Mouse (Mus musculus): Measurements from ENCODE around the gene Snx29. TPM values are rescaled to one million over a fixed set of nuclear protein-coding genes. Genes with fewer than 3 reads are reported as not detected.

Snx29 gene
- polyA plus RNA-seq, 1 experiment from 2014 or later, result 12.5 TPM

DNA sequence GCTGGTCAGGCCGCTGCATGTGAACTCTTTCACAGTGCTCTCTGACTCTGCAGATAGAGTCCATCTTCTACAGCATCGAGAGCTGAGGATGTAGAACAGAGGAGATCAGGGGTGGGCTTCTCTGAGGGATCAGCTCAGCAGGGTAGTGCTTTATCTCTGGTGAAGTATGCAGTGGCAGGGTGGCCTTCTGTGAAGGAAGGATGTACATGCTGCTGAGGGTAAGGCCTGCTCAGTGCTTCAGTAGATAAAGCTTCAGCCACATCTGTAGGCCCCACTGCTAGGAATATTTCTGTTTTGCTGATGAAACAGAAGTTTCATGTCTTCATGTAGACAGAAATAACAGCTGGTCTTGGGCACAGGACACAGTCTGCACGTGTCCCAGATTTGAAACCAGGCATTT is 300.3 kb downstream of the Snx29 start:
- Histone ChIP-seq H3K4me3 (no peak overlapping the region), H3K36me3 (no peaks in the 10 kb centered on the region), H3K9me3 (replicated peaks) (no peaks in the 10 kb centered on the region), H3K27me3 (ENCODE audit: low read depth, poor library complexity, severe bottlenecking) (no peaks in the 10 kb centered on the region), H3K4me1 (no peaks in the 10 kb centered on the region), H3K27ac (no peak overlapping the region)
- WGBS, result 91% methylated on average over 3 of the region's 3 CpGs
- no peak for DNase-seq (ENCODE audit: low spot score)

DNA sequence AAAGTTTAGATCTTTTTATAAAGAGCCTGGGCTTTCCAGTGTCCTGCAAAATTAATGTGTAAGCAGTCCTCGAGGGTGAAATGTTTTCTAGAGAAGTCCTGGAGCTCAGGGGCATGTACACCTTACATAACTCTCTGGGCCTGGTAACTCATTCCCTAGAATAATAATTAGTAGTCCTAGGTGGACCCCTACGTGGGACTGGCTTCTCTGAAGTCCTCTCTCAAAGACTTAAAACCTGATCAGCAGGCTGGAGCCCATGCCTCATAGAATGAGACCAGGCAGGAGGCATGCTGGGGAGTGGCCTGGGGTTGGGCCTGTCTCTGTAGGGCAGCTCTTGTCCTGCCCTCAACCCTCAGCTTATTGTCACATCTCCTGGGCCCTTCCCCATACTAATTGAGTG is 301.4 kb downstream of the Snx29 start:
- H3K27me3 ChIP-seq (ENCODE audit: low read depth, poor library complexity, severe bottlenecking), result no peaks in the 10 kb centered on the region
- no peaks in the 10 kb centered on the region for H3K36me3 ChIP-seq
- WGBS, result 79% methylated on average over 2 of the region's 2 CpGs
- no peaks in the 10 kb centered on the region for H3K9me3 ChIP-seq (replicated peaks)
- no peak overlapping the region for H3K4me3 ChIP-seq
- H3K4me1 ChIP-seq, result no peaks in the 10 kb centered on the region
- no peak overlapping the region for H3K27ac ChIP-seq
- DNase-seq (ENCODE audit: low spot score), result no peak

DNA sequence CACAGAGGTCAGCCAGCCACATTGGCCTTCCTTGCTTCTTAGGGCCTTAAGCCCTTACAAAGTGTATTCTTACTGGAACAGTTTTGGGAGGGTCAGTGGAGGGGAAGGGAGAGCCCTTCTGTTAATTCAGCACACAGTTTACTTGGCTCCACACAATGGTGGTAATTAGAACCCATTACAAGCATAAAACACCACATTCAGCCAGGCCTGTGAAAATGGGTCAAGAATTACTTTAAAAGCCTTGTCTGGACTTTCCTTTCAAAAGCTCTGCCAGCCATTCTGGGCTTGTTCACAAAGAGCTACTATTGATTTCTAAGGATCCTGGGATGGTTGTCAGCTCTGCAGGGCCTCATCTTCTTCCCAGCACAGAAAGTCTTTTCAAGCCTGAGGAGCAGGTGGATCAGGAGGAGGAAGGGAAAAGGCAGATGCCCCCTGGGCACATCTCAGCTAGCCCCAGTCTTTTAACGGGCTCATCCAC is 303.3 kb downstream of the Snx29 start:
- WGBS, result 89% methylated on average over 1 of the region's 1 CpGs
- Histone ChIP-seq H3K36me3 (no peaks in the 10 kb centered on the region), H3K4me3 (no peak overlapping the region), H3K4me1 (no peaks in the 10 kb centered on the region), H3K27ac (no peak overlapping the region), H3K27me3 (ENCODE audit: low read depth, poor library complexity, severe bottlenecking) (no peaks in the 10 kb centered on the region), H3K9me3 (replicated peaks) (no peaks in the 10 kb centered on the region)
- no peak for DNase-seq (ENCODE audit: low spot score)

DNA sequence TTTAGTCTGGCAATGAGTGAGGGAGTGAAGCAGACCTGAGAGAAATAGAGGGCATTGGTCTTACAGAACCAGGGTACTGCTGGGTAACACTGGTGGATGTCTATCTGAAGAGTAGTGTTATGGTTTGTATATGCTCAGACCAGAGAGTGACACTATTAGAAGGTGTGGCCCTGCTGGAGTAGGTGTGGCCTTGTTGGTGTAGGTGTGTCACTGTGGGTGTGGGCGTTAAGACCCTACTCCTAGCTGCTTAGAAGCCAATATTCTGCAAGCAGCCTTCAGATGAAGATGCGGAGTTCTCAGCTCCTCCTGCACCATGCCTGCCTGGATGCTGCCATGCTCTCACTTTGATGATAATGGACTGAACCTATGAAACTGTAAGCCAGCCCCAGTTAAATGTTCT is 303.9 kb downstream of the Snx29 start:
- Histone ChIP-seq H3K27ac (no peak overlapping the region), H3K4me3 (no peak overlapping the region), H3K9me3 (replicated peaks) (no peaks in the 10 kb centered on the region), H3K4me1 (no peaks in the 10 kb centered on the region), H3K36me3 (no peaks in the 10 kb centered on the region), H3K27me3 (ENCODE audit: low read depth, poor library complexity, severe bottlenecking) (no peaks in the 10 kb centered on the region)
- no peak for DNase-seq (ENCODE audit: low spot score)
- WGBS, result 77% methylated on average over 2 of the region's 2 CpGs

DNA sequence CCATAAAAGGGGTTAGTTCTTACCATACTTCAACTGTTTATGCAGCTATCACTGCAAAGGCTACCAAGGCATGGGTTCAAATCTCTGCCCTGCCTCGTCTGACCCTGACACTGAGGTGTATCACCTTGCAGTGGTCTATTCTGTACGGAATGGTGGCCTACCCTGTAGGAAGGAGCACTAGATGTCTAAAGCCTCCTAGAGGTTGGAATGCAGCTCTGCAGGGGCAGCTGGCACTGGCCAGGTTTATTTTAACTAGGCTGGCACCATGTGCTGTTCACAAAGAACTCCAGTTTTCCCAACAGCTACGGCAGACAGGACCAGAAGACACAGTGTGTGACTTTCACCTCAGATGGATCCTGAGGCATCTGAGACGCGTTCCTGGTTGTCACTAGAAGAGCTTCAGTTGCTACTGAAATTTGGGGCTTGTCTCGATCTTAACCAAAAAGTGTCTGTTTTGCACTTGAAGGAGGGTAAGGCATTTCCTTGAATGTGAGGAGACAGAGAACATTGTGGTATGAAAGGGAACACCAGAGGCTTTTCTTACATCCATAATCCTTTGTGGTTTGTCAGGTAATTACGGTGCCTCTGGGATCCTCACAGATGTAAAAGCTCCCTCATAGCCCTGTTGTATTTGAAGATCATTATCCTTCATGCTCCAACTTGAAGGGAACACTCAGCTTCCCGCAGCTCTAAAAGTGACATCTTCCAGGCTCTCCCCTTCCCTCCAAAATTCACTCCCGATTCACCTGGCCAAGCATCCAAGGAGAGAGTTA is 305.3 kb downstream of the Snx29 start:
- H3K27me3 ChIP-seq (ENCODE audit: low read depth, poor library complexity, severe bottlenecking), result no peaks in the 10 kb centered on the region
- no peaks in the 10 kb centered on the region for H3K9me3 ChIP-seq (replicated peaks)
- WGBS, result 81% methylated on average over 9 of the region's 9 CpGs
- no peaks in the 10 kb centered on the region for H3K4me1 ChIP-seq
- H3K27ac ChIP-seq, result no peak overlapping the region
- no peaks in the 10 kb centered on the region for H3K36me3 ChIP-seq
- H3K4me3 ChIP-seq, result no peak overlapping the region
- DNase-seq (ENCODE audit: low spot score), result no peak

DNA sequence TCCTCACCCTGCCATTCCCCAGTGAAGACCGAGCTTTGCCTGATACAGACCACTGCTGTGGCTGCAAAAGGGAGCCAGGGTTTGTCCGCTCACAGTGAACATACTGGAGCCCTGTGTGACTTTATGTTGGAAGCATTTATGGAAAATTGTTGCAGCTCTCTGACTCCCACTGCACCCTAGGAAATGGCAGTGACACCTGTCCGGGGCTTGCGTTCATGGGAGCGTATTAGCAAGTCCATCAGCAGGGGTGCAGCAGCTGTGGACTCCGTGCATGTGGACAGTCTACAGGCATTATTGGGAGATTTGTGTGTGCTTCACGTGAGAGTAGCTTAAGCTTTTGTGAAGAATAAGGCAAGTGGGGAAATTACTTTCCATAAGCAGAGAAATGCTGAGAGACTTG is 307.0 kb downstream of the Snx29 start:
- Histone ChIP-seq H3K4me1 (no peaks in the 10 kb centered on the region), H3K27me3 (ENCODE audit: low read depth, poor library complexity, severe bottlenecking) (no peaks in the 10 kb centered on the region), H3K9me3 (replicated peaks) (no peaks in the 10 kb centered on the region), H3K27ac (no peak overlapping the region), H3K36me3 (no peaks in the 10 kb centered on the region), H3K4me3 (no peak overlapping the region)
- 91% methylated on average over 7 of the region's 7 CpGs for WGBS
- DNase-seq (ENCODE audit: low spot score), result no peak

DNA sequence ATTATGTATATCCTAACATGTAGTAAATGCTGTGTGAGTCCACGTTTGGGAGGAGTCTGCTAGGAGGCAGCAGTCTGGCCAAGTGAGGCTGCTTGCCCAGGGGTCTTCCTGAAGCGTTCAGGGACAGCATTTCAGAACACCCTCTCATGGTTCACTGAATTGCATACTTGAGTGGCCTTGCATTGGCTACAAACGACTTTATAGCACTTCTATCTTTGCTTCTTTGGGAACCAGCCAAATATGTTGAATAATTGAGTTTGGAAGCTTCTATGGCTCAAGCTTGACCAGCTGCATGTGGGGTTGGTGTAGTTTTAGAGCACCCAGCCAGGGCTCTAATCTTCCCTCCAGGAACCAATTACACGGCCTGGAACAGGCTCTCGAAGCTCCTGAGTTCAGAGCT is 307.8 kb downstream of the Snx29 start:
- Histone ChIP-seq H3K36me3 (no peaks in the 10 kb centered on the region), H3K9me3 (replicated peaks) (no peaks in the 10 kb centered on the region), H3K4me1 (no peaks in the 10 kb centered on the region), H3K27ac (no peak overlapping the region), H3K4me3 (no peak overlapping the region), H3K27me3 (ENCODE audit: low read depth, poor library complexity, severe bottlenecking) (no peaks in the 10 kb centered on the region)
- 76% methylated on average over 5 of the region's 5 CpGs for WGBS
- no peak for DNase-seq (ENCODE audit: low spot score)

DNA sequence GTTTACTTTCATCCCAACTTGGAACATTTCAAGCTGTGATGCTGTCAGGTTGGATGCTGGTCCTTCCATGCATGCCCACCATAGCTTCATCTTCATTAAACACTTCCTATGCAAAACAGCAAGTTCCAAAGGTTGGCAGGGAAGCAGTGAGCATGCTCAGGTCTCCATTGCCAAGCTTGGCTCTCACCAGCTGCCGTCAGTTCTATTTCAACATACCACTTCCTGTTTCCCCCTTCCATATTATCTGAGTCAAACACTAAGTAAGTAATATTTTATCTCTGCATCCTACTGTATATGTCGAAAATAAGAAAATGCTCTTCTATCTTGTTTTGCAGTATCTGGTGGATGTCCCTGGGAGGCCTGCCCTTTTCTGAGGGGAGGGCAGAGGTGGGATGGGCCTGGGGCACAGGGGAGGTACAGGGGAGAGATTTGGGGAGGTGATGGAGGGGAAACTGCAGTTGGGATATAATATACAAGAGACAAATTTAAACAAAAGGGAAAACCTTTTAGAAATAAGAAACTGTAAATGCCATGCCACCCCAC is 309.6 kb downstream of the Snx29 start:
- H3K4me3 ChIP-seq, result no peak overlapping the region
- DNase-seq (ENCODE audit: low spot score), result no peak
- no peaks in the 10 kb centered on the region for H3K36me3 ChIP-seq
- no peak overlapping the region for H3K27ac ChIP-seq
- no peaks in the 10 kb centered on the region for H3K9me3 ChIP-seq (replicated peaks)
- peaks cover 13% of the 10 kb centered on the region for H3K4me1 ChIP-seq
- 90% methylated on average over 2 of the region's 2 CpGs for WGBS
- no peaks in the 10 kb centered on the region for H3K27me3 ChIP-seq (ENCODE audit: low read depth, poor library complexity, severe bottlenecking)

DNA sequence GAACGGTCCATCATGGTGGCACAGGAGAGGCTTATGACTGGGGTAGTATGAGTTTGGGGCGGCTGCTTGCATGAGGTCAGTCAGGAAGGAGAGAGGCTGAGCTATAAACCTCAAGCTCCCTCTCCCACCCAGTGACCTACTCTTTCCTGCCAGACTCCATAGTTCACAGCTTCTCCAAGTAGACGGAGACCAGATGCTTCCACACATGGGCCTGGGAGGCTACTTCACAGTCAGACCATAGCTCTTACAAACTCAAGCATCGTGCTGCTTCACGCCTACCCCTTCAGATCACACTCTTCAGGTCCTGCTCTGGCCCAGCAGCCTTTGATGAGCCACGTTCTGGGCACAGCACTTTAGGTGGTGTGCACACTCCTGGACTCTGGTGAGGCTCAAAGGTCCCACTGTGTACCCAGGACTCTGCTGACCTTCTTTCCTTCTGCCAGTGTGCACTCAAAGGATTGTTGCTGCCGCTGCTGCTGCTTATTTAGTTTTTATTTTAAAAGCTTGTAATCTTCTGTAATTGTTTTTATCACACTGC is 313.6 kb downstream of the Snx29 start:
- 55% methylated on average over 7 of the region's 7 CpGs for WGBS
- H3K27me3 ChIP-seq (ENCODE audit: low read depth, poor library complexity, severe bottlenecking), result no peaks in the 10 kb centered on the region
- H3K4me1 ChIP-seq, result peaks cover 13% of the 10 kb centered on the region
- no peaks in the 10 kb centered on the region for H3K9me3 ChIP-seq (replicated peaks)
- H3K4me3 ChIP-seq, result no peak overlapping the region
- H3K36me3 ChIP-seq, result no peaks in the 10 kb centered on the region
- no peak for DNase-seq (ENCODE audit: low spot score)
- no peak overlapping the region for H3K27ac ChIP-seq

DNA sequence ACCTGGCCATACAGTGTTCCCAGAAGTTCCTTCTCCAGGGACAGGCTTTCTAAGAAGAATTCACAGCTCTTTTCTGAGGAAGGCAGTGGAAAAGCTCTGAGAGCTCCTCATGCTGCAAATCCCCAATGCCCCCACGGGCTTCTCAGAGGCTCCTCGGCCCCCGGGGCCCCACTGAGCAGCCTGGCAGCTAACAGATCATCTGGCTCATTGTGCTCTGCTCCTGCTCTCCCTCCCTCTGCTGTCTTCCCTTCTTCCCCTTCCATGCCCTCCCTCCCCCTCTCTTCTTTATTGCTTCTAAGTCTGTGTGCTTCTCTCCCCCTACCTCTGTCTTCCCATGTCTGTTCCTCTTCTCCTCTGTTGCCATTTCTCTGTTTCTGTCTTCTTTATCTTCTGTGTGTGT is 314.2 kb downstream of the Snx29 start:
- 5% methylated on average over 3 of the region's 3 CpGs for WGBS
- H3K4me1 ChIP-seq, result peaks cover 13% of the 10 kb centered on the region
- peak overlapping the region; percentile 25; the same call in 1 of the 2 replicates for H3K27ac ChIP-seq

DNA sequence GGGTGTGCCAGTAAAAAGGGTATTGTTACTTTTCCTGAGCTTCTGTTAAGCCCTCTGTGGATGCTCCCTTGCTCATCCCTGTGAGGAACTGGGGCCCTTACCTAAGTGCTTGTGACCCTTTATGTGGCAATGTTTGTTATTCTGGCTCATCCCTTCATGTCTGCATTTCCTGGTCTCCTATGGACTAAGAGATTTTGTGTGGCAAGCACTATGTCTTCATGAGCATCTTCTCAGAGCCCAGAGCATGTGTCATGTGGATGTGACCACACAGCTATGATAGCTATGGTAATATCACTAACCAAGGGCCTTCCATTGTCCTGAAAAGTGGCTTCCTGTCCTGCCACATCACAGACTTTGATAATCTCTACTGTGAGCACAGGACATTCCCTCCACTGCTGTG is 315.1 kb downstream of the Snx29 start:
- no peaks in the 10 kb centered on the region for H3K36me3 ChIP-seq
- no peak overlapping the region for H3K4me3 ChIP-seq
- peaks cover 13% of the 10 kb centered on the region for H3K4me1 ChIP-seq
- DNase-seq (ENCODE audit: low spot score), result no peak
- no peaks in the 10 kb centered on the region for H3K9me3 ChIP-seq (replicated peaks)
- no peak overlapping the region for H3K27ac ChIP-seq
- H3K27me3 ChIP-seq (ENCODE audit: low read depth, poor library complexity, severe bottlenecking), result no peaks in the 10 kb centered on the region

More for the DNA sequence above, 314.2 kb downstream of the Snx29 start:
- Histone ChIP-seq H3K27me3 (ENCODE audit: low read depth, poor library complexity, severe bottlenecking) (no peaks in the 10 kb centered on the region), H3K4me3 (no peak overlapping the region), H3K9me3 (replicated peaks) (no peaks in the 10 kb centered on the region), H3K36me3 (no peaks in the 10 kb centered on the region)
- DNase-seq (ENCODE audit: low spot score), result no peak

DNA sequence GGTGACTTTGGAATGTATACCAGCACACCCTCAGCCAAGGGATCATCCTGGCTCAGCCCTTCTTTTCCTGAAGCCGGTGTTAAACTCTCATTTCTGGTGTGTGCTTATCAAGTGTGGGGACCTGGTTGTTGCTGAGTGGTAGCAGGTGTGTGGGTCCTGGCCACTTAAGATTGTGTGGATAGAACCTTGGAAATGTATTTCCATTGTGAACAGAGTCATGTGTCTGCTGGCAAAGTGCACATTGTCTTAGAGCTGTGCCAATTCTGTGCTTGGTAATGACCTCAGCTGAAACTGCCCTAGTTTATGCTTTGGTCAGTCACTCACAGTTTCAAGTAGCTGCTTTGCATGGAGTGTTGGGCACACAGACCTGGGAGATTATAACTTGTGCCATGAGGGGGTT is 316.0 kb downstream of the Snx29 start:
- WGBS, result 92% methylated on average over 1 of the region's 1 CpGs
- Histone ChIP-seq H3K27ac (no peak overlapping the region), H3K27me3 (ENCODE audit: low read depth, poor library complexity, severe bottlenecking) (no peaks in the 10 kb centered on the region), H3K4me3 (no peak overlapping the region), H3K9me3 (replicated peaks) (no peaks in the 10 kb centered on the region), H3K36me3 (no peaks in the 10 kb centered on the region), H3K4me1 (peaks cover 19% of the 10 kb centered on the region)
- DNase-seq (ENCODE audit: low spot score), result no peak

DNA sequence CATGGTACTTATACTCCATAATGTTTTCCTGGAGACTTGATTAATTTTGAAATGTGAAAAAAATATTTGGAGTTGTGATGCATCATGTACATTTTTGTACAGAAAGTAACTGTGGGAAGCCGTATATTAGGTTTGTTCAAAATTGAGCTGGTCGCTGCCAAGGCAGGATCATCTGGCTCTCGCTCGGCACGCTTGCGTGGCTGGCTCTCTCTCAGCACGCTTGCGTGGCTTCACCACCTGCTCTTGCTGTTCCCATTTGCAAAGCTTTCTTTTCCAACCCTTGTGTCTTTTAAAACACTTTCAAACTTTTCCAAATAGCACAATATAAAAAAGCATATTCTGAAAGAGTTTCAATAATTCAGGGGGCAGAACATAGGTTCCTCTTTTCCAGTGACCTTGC is 317.2 kb downstream of the Snx29 start:
- Histone ChIP-seq H3K27ac (no peak overlapping the region), H3K4me1 (peaks cover 20% of the 10 kb centered on the region), H3K36me3 (no peaks in the 10 kb centered on the region), H3K9me3 (replicated peaks) (no peaks in the 10 kb centered on the region), H3K4me3 (no peak overlapping the region), H3K27me3 (ENCODE audit: low read depth, poor library complexity, severe bottlenecking) (no peaks in the 10 kb centered on the region)
- DNase-seq (ENCODE audit: low spot score), result no peak
- WGBS, result 97% methylated on average over 8 of the region's 8 CpGs
